Mouse (Mus musculus) T-cell, adult 2 months (primary cell): ENCODE measurements around the gene Fah.

ENCODE experiments used
- DNase-seq: peaks from one replicate; pipeline ENCODE4 v3.0.0; 2022; ENCODE audit warnings: low spot score

Fah gene

DNA sequence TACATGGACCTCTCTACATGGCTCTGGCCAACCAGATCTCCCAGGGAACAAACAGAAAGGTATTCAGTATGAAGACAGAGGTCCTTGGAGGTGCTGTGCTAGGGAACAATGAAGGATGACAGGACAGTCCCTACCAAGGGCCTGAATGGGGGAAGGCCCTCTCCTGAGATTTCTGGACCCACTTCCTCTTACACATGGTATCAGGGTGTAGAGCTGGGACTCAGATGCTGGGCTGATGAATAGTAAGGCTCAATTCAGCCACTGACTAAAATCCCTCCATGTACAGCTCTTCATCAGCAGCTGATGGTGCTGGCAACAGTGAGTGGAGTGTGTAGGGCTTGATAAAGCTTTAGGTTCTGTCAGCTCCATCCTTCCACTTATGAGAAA, 11.6 kb downstream of the Fah start:
- DNase-seq, result no peak

DNA sequence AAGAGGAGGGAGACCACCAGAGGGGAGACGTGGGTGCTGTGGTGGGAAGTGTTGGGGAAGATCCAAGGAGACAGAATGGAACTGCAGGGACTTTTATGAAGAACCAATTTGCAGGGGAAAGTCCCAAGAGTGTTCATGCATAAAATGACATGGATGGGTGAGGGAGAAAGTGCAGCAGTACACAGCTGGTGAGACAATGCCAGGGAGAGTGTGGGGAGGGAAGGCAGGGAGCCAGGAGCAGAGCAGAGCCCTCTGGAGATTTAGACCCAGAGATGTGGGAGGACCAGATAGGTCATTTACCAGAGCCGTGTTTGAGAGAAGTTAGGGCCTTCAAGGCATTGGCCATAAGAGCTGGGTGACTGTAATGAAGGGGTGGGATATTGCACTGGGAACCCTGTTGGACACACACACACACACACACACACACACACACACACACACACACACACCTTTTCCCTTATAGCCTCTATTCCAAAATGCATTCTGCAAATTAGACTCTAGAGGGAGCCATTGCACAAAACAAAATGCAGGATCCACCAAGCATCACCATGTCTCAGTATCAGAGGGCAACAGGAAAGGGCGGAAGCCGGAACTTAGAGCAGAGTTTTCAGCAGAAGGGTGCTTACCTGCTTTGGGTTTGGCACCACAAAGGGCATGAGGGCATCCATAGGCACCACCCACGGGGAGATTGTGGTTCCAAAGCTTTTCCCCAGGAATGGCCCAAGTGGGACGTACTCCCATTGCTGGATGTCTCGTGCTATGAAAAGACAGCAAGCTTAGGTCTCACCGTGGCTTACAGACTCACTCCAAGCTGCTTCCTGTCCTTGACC, 12.2 kb downstream of the Fah start:
- DNase-seq, result peak; percentile 60

DNA sequence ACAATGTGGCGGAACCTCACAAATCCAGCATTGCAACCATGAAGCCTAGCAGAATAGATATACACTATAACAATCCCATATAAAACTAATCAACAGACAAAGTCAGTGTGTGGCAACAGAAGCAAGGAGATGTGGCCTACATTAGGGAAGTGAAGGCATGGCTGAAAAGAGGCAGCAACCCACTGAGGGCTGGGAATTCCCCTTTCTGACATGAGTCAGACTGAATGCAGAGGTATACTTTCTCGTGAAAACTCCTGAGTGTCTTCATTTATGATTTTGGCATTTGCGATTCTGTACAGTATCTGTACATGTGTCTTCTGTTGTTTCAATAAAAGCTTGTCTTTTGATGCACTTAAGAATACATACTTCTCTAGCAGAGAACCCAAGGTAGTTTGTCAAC, 15.2 kb downstream of the Fah start:
- DNase-seq, result no peak

- DNase-seq, result no peak
Measured at GRCm38 (mm10) chr7:84590622-84591021, 15.9 kb downstream of the Fah start.

- DNase-seq, result no peak
Measured at GRCm38 (mm10) chr7:84587101-84587783, 19.3 kb downstream of the Fah start.

DNA sequence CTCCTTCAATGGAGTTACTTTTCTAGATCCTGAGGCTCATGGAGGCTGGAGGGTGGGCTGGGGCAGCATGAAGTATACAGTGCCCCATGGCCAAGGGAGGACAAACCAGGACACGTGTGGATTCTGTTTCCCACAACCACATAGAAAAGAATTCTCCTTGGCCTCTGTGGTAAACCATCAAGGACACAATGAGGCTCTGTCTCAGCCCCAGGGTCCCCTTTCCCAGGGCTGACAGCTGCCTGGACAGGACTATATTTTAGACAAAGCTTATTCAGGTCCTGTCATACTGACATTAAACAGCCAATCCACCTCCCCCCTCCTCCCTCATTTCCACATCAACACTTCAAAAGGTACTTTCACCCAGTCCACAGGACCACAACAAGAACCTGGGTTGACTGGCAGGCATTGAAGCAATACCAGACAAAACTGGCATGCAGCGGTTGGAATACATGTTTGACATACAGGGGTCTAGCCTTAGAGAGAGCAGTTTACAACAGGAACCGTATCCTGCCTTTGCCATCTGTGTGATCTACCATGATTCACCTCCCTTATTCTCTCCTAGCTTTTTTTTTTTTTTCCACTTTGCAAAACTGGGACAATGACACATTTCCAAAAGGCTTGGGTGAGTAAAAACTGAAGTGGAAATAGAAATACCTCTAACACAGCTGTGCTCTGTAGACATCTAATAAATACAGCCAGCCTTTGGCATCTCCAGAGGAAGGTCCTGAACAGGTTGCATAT, 20.0 kb downstream of the Fah start:
- no peak for DNase-seq

DNA sequence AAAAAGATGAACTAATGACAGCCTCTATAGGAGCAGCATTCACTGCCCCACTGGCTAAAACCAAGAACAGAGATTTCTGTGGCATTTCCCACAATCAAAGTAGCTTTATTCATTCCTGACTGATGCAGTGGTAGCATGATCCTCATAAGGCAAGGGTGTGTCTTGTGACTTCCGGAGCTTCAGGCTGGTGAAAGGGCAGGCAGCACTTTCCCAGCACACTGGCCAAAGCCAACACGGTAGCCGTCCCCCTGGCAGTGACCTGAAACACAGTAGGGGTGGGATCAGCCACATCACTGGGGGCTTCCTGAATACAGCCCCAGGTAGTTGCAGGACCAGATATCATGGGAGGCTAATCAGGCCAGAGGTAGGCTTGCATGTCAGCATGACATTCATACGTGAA, 21.4 kb downstream of the Fah start:
- DNase-seq, result no peak

- DNase-seq, result no peak
Measured at GRCm38 (mm10) chr7:84579769-84580168, 26.8 kb downstream of the Fah start.

DNA sequence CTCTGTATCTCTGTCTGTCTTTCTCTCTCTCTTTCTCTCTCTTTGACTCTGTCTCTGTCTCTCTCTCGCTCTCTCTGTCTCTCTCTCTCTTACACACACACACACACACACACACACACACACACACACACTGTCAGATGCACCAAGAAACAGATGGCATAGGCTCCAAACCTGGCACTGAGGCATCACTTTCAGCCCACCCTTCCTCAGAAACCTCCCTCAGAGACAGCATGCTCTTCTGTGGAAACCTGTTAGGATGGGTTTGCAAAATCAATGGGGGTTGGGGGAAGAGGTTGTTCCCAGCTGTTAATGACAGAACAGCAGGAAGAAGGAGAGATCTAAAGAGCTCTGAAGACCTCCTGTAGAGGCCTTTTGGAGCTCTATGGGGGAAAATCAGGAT, 27.7 kb downstream of the Fah start:
- no peak for DNase-seq

DNA sequence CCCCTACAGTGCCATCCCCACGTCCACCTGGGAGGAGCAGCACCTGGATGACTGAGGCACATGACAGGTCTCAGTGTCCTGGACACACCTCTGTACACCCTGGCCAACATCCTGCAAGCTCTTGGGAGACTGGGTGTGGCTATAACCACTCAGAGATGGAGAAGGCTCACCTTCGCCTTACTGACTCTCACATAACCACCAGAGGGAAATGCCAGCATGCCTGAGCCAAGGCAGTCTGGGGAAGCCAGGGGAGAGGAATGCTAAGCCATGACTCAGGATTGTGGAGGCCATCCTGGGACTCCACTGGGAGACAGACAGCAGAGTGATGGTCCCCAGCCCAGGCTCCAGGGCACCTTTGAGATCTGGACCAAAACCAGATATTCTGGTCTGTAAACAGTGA, 29.5 kb downstream of the Fah start:
- no peak for DNase-seq

DNA sequence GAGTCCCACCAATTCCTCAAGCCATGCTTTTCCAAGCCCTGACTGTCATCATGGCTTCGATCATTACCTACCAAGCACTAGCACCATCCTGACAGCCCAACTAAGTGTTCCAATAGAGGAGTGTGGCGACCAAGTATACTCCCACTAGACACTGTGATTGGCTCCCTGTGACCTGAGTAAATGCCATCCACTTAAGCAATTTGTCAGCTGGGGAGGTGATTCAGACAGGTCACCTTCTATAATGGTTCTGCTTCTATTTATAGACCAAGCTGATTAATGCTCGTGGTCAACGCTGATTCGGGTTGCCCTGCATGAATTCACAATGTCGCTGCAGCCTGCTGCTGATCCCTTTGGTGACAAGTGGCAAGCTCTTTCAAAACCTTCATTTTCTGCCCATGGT, 40.3 kb downstream of the Fah start:
- DNase-seq, result no peak

GRCm38 (mm10) chr7:84564236-84564635, 42.3 kb downstream of the Fah start:
- DNase-seq, result no peak

- no peak for DNase-seq
Measured at GRCm38 (mm10) chr7:84560500-84560899, 46.0 kb downstream of the Fah start.

DNA sequence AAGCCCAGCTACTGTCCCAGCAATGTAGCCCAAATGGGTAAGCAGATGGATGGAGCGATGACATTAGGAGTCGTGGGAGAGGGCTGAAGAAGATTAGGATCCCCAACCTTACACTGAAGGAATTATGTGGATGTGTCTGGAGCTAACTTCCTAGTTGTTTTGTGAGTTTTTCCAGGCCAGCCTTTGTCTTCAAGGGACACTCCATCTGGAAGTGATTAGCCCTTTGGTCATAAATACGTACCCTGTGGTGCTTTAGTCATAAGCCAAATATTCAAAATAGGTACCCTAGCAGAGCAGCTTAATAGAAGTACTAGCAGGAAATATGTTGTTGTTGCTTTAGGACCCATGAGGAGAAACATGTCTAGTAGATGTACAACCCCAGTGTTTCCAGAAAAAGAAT, 49.2 kb downstream of the Fah start:
- no peak for DNase-seq

DNA sequence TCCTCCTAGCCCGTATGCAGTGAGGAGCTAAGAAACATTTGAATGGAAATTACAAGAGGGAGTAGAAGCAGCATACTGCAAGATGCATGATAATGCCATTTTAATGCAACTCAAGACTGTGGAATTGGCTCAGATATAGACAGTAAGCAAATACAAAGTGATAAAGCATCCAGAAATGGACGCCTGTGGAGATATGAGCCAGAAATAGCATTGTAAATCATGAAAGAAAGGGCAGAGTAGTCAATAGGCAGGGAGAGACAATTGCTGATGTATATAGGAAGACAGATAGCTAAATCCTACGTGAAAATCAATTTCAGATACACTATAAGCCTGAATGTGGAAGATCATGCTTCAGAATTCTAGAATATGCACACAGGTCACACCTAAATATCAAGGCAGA, 51.2 kb downstream of the Fah start:
- no peak for DNase-seq

- DNase-seq, result no peak
Measured at GRCm38 (mm10) chr7:84551472-84551871, 55.0 kb downstream of the Fah start.

DNA sequence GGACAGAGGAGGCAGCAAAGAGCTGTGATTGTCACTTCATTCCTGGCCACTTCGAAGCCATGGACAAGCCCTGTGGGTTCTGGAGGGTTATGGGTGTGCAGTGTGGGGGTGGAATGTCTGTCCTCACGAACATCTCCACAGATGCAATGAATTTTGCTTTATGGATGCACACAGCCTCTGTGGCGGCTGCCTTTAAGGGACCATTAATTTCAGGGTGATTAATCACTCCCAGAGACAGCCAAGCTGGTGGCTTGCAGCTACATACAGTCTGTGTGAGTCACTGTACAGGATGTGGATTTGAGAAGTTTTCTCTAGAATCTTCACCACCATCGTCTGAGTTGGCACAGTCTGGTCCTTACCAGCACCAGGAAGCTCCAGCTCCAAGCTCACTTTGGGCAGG, 59.9 kb downstream of the Fah start:
- no peak for DNase-seq

DNA sequence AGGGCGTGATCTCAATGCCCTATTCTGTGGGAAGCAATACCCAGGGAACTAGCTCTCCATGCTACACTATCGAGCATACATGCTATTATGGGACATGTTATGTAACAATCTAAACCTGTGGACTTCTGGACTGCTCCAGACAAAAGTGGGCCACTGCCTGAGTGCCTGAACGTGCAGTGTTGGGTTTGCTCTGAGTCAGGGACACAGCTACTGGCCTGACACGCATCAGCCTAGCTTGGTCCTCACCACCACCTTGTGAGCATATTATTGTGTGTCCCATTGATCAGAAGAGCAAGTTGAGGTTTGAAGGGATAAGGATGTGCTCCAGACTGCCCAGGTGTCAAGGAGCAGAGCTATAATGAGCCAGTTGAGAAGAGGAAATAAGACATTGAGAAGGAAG, 61.6 kb downstream of the Fah start:
- DNase-seq, result no peak
